Mouse (Mus musculus): ENCODE data around the gene Hsd3b7. TPM values are rescaled to one million over a fixed set of nuclear protein-coding genes. Genes with fewer than 3 reads are reported as not detected.

Hsd3b7 gene
- 9.7 and 10.8 TPM in 2 replicates for total RNA-seq (2023)

GRCm38 (mm10) chr7:127800435-127801009 is at the start of gene Hsd3b7:
Hsd3b7 (plus strand) TSS chr7:127800604.

GRCm38 (mm10) chr7:127769651-127770038 is 30.8 kb upstream of the Hsd3b7 start, which contains the start of gene Orai3:
Orai3 (plus strand) TSS chr7:127769815.

GRCm38 (mm10) chr7:127776426-127776825 is 24.0 kb upstream of the Hsd3b7 start, which contains the start of gene Setd1a:
Setd1a (plus strand) TSS chr7:127776670.

GRCm38 (mm10) chr7:127785308-127785707 is 15.1 kb upstream of the Hsd3b7 start, which contains the start of gene Gm49388:
Gm49388 (plus strand) TSS chr7:127785608.

GRCm38 (mm10) chr7:127824176-127824871 is 23.9 kb downstream of the Hsd3b7 start, which contains the start of the genes Stx4a and Stx1b:
Stx4a (plus strand) TSS chr7:127824294.
Stx1b (minus strand) TSS chr7:127824549.

Other genes with a start within 250 kb of the Hsd3b7 start
- not detected in 2 replicates for gene Tmem265, start 239.2 kb upstream of the Hsd3b7 start, total RNA-seq (2023)
- gene Phkg2, start 227.3 kb upstream of the Hsd3b7 start, total RNA-seq (2023) = 132 and 168 TPM in 2 replicates
- 18.5 and 19.6 TPM in 2 replicates for gene Ccdc189, start 212.0 kb upstream of the Hsd3b7 start, total RNA-seq (2023)
- 199 and 280 TPM in 2 replicates for gene Rnf40, start 211.8 kb upstream of the Hsd3b7 start, total RNA-seq (2023)
- gene Zfp629, start 184.8 kb upstream of the Hsd3b7 start, total RNA-seq (2023) = 2.6 and 2.7 TPM in 2 replicates
- 26.0 and 31.1 TPM in 2 replicates for gene Bcl7c, start 91.7 kb upstream of the Hsd3b7 start, total RNA-seq (2023)
- not detected in 2 replicates for gene Ctf1, start 87.9 kb upstream of the Hsd3b7 start, total RNA-seq (2023)
- not detected in 2 replicates for gene Ctf2, start 68.4 kb upstream of the Hsd3b7 start, total RNA-seq (2023)
- 5.9 and 7.9 TPM in 2 replicates for gene Fbxl19, start 56.1 kb upstream of the Hsd3b7 start, total RNA-seq (2023)
- gene Orai3, start 30.8 kb upstream of the Hsd3b7 start, total RNA-seq (2023) = 21.4 and 28.6 TPM in 2 replicates
- 31.3 and 40.4 TPM in 2 replicates for gene Setd1a, start 23.9 kb upstream of the Hsd3b7 start, total RNA-seq (2023)
- 3.8 TPM in 1 of 2 replicates, not detected in the other for gene Gm49388, start 15.0 kb upstream of the Hsd3b7 start, total RNA-seq (2023)
- gene Stx4a, start 23.7 kb downstream of the Hsd3b7 start, total RNA-seq (2023) = 55.8 and 70.3 TPM in 2 replicates
- not detected in 2 replicates for gene Stx1b, start 23.9 kb downstream of the Hsd3b7 start, total RNA-seq (2023)
- 33.1 and 38.1 TPM in 2 replicates for gene Zfp646, start 75.6 kb downstream of the Hsd3b7 start, total RNA-seq (2023)
- gene Zfp668, start 76.2 kb downstream of the Hsd3b7 start, total RNA-seq (2023) = 4.7 and 7.5 TPM in 2 replicates
- not detected in 2 replicates for gene Prss53, start 90.4 kb downstream of the Hsd3b7 start, total RNA-seq (2023)
- gene Gm21974, start 94.8 kb downstream of the Hsd3b7 start, total RNA-seq (2023) = not detected in 2 replicates
- gene Vkorc1, start 95.0 kb downstream of the Hsd3b7 start, total RNA-seq (2023) = 7.5 and 8.1 TPM in 2 replicates
- 26.7 and 28.4 TPM in 2 replicates for gene Bckdk, start 103.5 kb downstream of the Hsd3b7 start, total RNA-seq (2023)
- 15.5 and 18.0 TPM in 2 replicates for gene Kat8, start 111.9 kb downstream of the Hsd3b7 start, total RNA-seq (2023)
- not detected in 2 replicates for gene Prss8, start 129.5 kb downstream of the Hsd3b7 start, total RNA-seq (2023)
- 0.79 and 2.1 TPM in 2 replicates for gene Prss36, start 146.1 kb downstream of the Hsd3b7 start, total RNA-seq (2023)
- 510 and 553 TPM in 2 replicates for gene Fus, start 166.9 kb downstream of the Hsd3b7 start, total RNA-seq (2023)
- gene Pycard, start 193.3 kb downstream of the Hsd3b7 start, total RNA-seq (2023) = 46.4 and 70.4 TPM in 2 replicates
- 0.48 and 0.88 TPM in 2 replicates for gene Trim72, start 203.3 kb downstream of the Hsd3b7 start, total RNA-seq (2023)

Data from neutrophil, adult 65 days (primary cell).